Mouse (Mus musculus): ENCODE results near the gene Syt2. TPM values are rescaled to one million over a fixed set of nuclear protein-coding genes. Genes with fewer than 3 reads are reported as not detected.

The Syt2 gene
- polyA plus RNA-seq, 1 experiment from 2014 or later: 0.48 TPM

DNA sequence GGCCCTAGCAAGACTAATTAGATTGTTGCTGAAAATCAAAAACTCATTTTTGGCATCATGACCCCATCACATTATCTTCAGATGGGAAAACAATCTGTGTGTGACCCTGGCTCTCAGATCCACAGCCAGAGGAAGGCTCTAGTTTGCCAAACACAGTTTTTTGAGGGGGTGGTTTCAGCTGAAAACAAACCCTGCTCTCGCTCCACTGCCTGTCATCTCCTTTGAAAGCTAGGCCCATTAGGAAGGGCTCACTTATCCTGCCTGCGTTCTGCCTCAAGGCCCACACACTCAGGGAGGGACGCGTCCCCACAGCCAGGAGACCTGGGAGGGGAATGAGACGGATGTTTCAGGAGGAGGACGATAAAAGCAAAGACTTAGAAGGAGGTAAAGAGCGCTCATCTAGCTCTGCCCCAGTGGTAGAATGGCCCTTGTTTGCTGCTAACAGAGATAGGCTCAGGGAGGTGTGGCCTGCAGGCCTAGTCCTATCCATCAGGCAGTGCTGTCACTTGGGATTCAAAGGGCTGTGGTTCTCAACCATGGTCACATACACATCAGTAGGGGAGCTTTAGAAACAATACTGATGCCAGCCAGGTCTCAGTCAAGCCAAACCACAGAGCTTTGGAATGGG is 118.5 kb downstream of the Syt2 start:
- Histone ChIP-seq H3K27me3 (replicated peaks; ENCODE audit: control insufficient read depth, insufficient read depth, low read length) (no peaks in the 10 kb centered on the region), H3K9me3 (ENCODE audit: control insufficient read depth) (no peaks in the 10 kb centered on the region), H3K4me1 (replicated peaks; ENCODE audit: control insufficient read depth, insufficient read depth, low read length) (no peaks in the 10 kb centered on the region), H3K36me3 (ENCODE audit: control insufficient read depth, insufficient read depth) (peaks cover 16% of the 10 kb centered on the region), H3K27ac (ENCODE audit: low read depth, low read length) (no peak overlapping the region), H3K9ac (ENCODE audit: low read depth, low read length) (no peak overlapping the region), H3K4me3 (ENCODE audit: low read depth, low read length) (no peak overlapping the region), H3K4me2 (replicated peaks; ENCODE audit: low read depth) (no peak overlapping the region)
- TF ChIP-seq CTCF (IDR thresholded peaks at IDR 0.05; ENCODE audit: low read depth): no peak
- WGBS: 64% methylated on average over 7 of the region's 7 CpGs
- no peak for ATAC-seq

DNA sequence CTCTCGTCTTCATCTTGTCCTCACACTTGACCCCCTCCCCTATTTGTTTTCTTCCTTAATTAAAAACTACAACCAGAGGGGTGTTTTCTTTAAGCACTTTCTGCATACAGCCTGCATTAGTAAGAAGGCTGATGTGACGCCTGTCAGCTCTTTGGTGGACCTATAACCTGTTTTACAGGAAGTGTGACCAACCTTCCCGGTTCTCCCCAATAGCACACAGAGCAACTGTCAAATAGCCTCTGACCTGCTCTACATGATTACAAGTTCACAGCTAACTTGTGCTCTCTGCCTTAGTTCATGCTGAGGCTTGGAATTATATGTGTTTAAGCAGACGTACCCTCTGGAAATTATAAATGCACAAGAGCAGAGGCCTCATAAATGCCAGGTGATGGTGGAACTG is 120.0 kb downstream of the Syt2 start:
- H3K9me3 ChIP-seq (ENCODE audit: control insufficient read depth): no peaks in the 10 kb centered on the region
- 71% methylated on average over 4 of the region's 4 CpGs for WGBS
- no peak overlapping the region for H3K9ac ChIP-seq (ENCODE audit: low read depth, low read length)
- H3K36me3 ChIP-seq (ENCODE audit: control insufficient read depth, insufficient read depth): peaks cover 14% of the 10 kb centered on the region
- no peak for ATAC-seq
- no peak for TF ChIP-seq CTCF (IDR thresholded peaks at IDR 0.05; ENCODE audit: low read depth)
- no peak overlapping the region for H3K4me2 ChIP-seq (replicated peaks; ENCODE audit: low read depth)
- no peak overlapping the region for H3K27ac ChIP-seq (ENCODE audit: low read depth, low read length)
- H3K4me3 ChIP-seq (ENCODE audit: low read depth, low read length): no peak overlapping the region
- H3K4me1 ChIP-seq (replicated peaks; ENCODE audit: control insufficient read depth, insufficient read depth, low read length): no peaks in the 10 kb centered on the region
- no peaks in the 10 kb centered on the region for H3K27me3 ChIP-seq (replicated peaks; ENCODE audit: control insufficient read depth, insufficient read depth, low read length)

DNA sequence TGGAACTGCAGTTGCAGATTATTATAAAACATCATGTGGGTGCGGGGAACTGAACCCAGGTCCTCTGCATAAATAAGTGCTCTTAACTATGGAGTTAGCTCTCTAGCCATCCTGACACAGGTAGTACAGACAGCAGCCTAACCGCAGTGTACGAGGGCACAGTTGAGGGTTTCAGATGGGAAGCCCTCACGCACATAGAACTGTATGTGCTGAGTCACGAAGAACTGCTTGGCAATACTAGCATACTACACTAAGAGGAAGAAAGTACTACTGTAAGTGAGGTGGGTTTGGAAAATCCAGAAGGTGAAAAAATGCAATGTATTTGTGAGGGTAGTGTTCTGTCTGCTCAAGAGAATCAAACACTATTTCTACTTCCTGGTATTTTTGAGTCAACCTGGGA is 123.8 kb downstream of the Syt2 start:
- WGBS: 97% methylated on average over 5 of the region's 5 CpGs
- H3K9ac ChIP-seq (ENCODE audit: low read depth, low read length): no peak overlapping the region
- H3K36me3 ChIP-seq (ENCODE audit: control insufficient read depth, insufficient read depth): peaks cover 26% of the 10 kb centered on the region
- no peak for TF ChIP-seq CTCF (IDR thresholded peaks at IDR 0.05; ENCODE audit: low read depth)
- H3K27me3 ChIP-seq (replicated peaks; ENCODE audit: control insufficient read depth, insufficient read depth, low read length): no peaks in the 10 kb centered on the region
- H3K4me3 ChIP-seq (ENCODE audit: low read depth, low read length): no peak overlapping the region
- no peak overlapping the region for H3K27ac ChIP-seq (ENCODE audit: low read depth, low read length)
- H3K4me2 ChIP-seq (replicated peaks; ENCODE audit: low read depth): no peak overlapping the region
- no peaks in the 10 kb centered on the region for H3K9me3 ChIP-seq (ENCODE audit: control insufficient read depth)
- H3K4me1 ChIP-seq (replicated peaks; ENCODE audit: control insufficient read depth, insufficient read depth, low read length): peaks cover 2% of the 10 kb centered on the region; the same call in 1 of the 2 replicates
- no peak for ATAC-seq

DNA sequence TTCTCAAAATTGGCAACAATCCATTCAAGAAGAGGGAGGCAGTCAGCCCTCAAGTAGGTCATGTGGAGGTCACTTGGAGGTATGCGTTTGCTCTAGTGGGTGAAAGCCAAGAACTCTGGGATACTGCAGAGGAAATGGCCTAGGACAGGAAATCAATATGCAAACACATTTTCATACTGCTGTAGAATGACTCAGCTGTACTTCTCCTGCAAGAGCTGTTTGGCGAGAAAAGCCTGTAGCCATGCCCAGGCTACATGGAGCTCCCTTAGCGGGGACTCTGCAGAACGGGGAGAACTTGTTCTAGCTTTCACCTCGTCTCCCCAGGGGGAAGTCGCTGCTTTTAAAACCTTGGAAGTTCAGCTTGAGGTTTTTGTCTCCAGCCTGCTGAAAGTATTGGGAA is 124.9 kb downstream of the Syt2 start:
- peak; percentile 60; the same call in 1 of the 2 replicates for ATAC-seq
- no peak overlapping the region for H3K4me2 ChIP-seq (replicated peaks; ENCODE audit: low read depth)

DNA sequence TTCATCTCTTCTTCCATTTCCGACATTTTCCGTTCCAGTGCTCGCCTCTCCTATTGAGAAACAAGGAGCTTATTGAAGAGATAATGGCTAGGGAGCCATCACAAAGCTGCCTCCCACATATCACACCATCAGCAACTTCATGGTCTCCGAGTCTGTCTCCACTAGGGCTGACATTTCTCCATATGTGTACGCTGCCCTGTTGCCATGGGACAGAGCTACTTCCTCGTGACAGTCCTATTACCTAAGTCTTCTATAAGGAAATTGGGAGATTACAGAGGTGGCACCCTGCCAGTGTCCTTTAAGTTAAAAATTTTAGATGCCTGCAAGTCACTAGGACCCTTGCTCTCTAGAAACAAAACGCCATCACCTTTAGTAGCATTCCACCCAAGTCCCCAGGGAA is 125.5 kb downstream of the Syt2 start:
- no peak for ATAC-seq
- WGBS: 82% methylated on average over 7 of the region's 7 CpGs
- Histone ChIP-seq H3K9ac (ENCODE audit: low read depth, low read length) (no peak overlapping the region), H3K4me3 (ENCODE audit: low read depth, low read length) (no peak overlapping the region), H3K4me1 (replicated peaks; ENCODE audit: control insufficient read depth, insufficient read depth, low read length) (peaks cover 2% of the 10 kb centered on the region; the same call in 1 of the 2 replicates), H3K36me3 (ENCODE audit: control insufficient read depth, insufficient read depth) (peaks cover 21% of the 10 kb centered on the region), H3K9me3 (ENCODE audit: control insufficient read depth) (no peaks in the 10 kb centered on the region), H3K4me2 (replicated peaks; ENCODE audit: low read depth) (no peak overlapping the region), H3K27ac (ENCODE audit: low read depth, low read length) (no peak overlapping the region), H3K27me3 (replicated peaks; ENCODE audit: control insufficient read depth, insufficient read depth, low read length) (no peaks in the 10 kb centered on the region)
- no peak for TF ChIP-seq CTCF (IDR thresholded peaks at IDR 0.05; ENCODE audit: low read depth)

More for the DNA sequence above, 124.9 kb downstream of the Syt2 start:
- Histone ChIP-seq H3K36me3 (ENCODE audit: control insufficient read depth, insufficient read depth) (peaks cover 19% of the 10 kb centered on the region), H3K4me3 (ENCODE audit: low read depth, low read length) (no peak overlapping the region), H3K27ac (ENCODE audit: low read depth, low read length) (no peak overlapping the region), H3K4me1 (replicated peaks; ENCODE audit: control insufficient read depth, insufficient read depth, low read length) (peaks cover 2% of the 10 kb centered on the region; the same call in 1 of the 2 replicates), H3K9me3 (ENCODE audit: control insufficient read depth) (no peaks in the 10 kb centered on the region), H3K9ac (ENCODE audit: low read depth, low read length) (no peak overlapping the region), H3K27me3 (replicated peaks; ENCODE audit: control insufficient read depth, insufficient read depth, low read length) (no peaks in the 10 kb centered on the region)
- no peak for TF ChIP-seq CTCF (IDR thresholded peaks at IDR 0.05; ENCODE audit: low read depth)
- 26% methylated on average over 6 of the region's 6 CpGs for WGBS

DNA sequence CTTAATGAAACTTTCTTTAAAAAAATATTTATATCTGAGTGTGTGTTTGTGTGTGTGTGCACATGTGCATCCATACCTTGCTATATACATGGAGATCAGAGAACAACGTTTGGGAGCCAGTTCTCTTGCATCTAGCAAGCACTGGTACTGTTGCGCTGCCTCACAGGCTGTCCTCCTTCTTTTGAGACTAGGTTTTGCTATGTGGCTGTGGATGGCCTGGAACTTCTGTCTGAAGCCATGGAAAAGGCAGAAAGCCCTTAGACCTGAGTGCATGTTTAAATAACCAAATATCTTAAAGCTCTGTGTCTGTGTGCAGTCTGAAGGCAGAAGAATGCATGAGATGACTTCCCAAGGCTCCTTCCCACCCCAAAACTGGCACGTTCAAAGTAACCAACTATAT is 126.3 kb downstream of the Syt2 start:
- Histone ChIP-seq H3K4me2 (replicated peaks; ENCODE audit: low read depth) (no peak overlapping the region), H3K27ac (ENCODE audit: low read depth, low read length) (no peak overlapping the region), H3K36me3 (ENCODE audit: control insufficient read depth, insufficient read depth) (peaks cover 21% of the 10 kb centered on the region), H3K4me1 (replicated peaks; ENCODE audit: control insufficient read depth, insufficient read depth, low read length) (peaks cover 2% of the 10 kb centered on the region; the same call in 1 of the 2 replicates), H3K27me3 (replicated peaks; ENCODE audit: control insufficient read depth, insufficient read depth, low read length) (no peaks in the 10 kb centered on the region), H3K4me3 (ENCODE audit: low read depth, low read length) (no peak overlapping the region), H3K9me3 (ENCODE audit: control insufficient read depth) (no peaks in the 10 kb centered on the region), H3K9ac (ENCODE audit: low read depth, low read length) (no peak overlapping the region)
- ATAC-seq: no peak
- no peak for TF ChIP-seq CTCF (IDR thresholded peaks at IDR 0.05; ENCODE audit: low read depth)
- WGBS: 72% methylated on average over 3 of the region's 3 CpGs

Measured in intestine, postnatal 0 days (tissue).